Mouse (Mus musculus) neural tube, embryonic 10.5 days (tissue): ENCODE measurements around the gene Ccdc157.
"Not testable (repeated sequence)": the region's sequence is repeated elsewhere in the genome, so short reads cannot be mapped to it uniquely, and the experiment has no call there.

Experiments
- DNase-seq: peaks from one replicate; pipeline ENCODE4 v3.0.0-alpha.2; 2017; ENCODE audit warnings: low spot score; ENCODE audit errors: extremely low spot score

Ccdc157 gene

DNA sequence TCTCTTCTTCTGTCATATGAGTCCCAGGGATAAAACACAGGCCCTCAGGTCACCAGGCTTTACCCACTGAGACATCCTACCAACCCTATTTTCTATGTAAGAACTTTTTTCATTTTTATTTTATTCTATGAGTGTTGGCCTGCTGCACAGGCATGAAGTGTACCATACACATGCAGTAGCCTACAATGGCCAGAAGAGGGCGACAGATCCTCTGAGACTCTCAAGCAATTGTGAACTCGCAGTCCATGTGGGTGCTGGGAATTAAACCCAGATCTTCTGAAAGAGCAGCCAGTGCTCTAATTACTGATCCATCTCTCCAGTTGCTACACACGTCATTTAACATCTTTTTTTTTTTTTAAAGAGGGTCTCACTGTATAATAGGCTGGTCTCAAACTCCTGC lies 26.6 kb downstream of the Ccdc157 start:
- DNase-seq: no peak

DNA sequence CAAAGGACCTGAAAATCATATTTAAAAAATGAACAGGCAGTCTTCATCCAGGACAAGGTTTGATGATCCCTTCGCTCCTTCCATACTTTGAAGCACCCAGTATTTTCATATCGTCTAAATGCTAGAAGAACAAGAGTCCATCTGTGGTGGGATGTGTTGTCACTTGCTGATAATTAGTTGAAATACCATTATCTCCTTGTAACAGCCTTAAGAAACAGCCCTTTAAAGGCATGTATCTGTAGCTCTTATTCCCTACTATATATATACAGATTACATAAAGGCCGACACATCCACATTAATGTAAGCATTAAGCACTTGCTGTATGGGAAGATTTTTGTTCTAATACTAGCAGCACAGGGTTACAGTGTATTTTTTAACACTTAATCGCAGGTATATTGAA lies 31.6 kb downstream of the Ccdc157 start:
- DNase-seq: not testable (repeated sequence)

DNA sequence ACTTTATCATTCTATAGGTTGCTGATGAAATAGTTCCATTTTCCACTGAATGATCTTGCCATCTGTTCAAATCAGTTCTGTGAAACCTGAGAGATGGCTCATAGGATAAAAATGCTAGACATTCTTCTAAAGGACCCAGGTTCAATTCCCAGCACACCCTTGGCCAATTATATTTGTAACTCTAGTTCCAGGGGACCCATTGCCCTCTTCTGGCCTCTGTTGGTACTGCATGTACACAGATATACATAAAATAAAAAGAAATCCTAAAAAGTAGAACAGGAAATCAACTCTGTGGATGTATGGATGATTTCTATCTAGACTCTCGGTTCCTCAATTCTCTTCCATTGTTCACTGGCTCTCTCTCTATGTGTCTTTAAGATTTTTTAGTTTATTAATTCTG lies 33.0 kb downstream of the Ccdc157 start:
- DNase-seq: no peak

DNA sequence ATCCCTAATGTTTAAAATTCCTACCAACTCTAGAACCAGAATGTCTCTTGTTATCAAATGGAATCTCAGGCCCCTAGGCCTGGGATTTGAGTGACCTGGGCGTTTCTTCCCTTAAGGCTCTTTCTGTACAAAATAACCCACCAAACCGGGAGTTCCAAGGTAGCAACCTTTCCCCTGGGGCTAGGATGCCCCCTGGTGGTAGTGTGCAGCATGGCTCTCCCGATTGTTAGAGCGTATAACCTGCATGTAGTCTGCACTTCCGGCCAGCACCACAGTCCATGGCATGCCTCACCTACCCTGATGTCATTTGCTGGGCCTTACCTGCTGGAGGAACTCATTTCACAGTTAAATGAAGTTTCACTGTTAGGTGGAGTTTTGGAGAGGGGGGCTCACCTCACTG lies 36.2 kb downstream of the Ccdc157 start:
- DNase-seq: no peak

DNA sequence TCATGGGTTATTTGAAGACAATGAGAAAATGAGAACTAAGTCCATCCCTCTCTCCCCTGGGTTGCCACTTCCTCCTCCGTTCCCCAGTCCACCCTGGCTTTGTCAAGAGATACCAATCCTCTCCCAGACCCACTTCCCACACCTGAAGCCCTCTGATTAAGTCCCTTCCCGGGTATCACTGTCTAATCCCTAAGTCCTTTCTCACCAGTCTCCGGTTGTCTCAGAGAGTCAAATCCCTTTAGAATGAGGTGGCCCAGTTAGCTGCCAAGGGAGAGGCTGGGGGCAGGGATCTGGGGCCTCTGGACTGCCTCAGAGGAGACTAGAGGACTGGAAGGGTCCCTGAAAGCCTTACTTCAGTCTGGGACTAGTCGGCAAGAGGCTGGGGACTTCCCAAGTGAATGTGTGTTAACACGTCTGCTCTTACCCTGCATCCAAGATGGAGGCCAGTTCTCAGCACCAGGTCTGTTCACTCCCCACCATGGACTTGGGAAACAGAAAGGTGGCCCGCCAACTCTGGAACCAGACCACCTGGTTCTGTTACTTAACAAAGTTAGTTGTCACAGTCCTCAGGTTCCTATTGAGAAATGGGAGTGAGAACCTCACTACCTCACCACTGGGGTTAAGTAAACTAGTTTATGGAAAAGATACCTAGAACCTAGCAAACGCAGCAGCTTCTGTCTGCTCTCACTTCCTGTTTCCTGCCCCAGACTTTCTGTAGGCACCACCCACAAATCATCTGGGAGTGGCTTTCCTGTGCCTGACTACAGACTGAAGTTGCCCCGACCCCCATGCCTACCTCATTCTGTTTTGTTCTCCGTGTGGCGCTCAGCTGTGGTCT lies 37.1 kb downstream of the Ccdc157 start, which contains the start of gene Sec14l2:
Gene Sec14l2 (minus strand): TSS at position 674 of the 838 bp plus-strand sequence.
- no peak for DNase-seq

DNA sequence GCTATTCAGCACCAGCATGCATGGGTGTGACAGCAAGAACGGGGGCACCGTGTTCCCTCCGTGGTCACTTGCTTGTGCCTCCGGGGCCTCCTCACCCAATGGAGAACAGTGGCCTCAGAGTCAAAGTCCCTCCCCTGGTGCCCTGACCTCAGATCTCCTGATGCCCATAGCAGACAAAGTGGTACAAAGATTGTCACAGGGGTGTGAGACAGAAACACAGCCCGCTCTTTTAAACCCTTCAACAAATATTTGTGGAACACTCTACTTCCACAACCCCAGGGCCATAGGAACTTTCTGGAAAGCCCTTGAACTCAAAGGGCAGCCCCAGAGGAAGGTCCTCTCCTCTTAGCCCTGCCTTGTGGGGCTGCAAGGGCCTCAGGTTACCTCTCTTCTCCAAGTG lies 37.9 kb downstream of the Ccdc157 start:
- no peak for DNase-seq

DNA sequence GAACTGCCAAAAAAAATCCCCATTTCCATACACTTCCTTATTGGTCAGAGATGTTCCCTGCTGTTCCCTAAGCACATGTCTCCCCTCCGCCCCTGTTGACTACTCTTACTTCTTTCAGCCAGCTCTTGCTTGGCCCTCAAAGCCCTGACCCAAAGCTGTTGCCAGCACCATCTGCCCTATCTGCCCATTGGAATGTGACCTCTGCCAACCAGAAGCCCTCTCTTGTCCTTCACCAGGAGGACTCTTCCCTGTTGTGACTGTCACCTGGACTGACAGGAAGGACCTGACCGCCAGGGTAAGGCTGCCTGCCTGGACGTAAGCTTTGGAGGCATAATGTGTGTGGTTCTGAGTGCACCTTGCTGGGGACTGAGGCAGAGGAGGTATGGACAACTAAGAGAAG lies 38.4 kb downstream of the Ccdc157 start:
- no peak for DNase-seq

DNA sequence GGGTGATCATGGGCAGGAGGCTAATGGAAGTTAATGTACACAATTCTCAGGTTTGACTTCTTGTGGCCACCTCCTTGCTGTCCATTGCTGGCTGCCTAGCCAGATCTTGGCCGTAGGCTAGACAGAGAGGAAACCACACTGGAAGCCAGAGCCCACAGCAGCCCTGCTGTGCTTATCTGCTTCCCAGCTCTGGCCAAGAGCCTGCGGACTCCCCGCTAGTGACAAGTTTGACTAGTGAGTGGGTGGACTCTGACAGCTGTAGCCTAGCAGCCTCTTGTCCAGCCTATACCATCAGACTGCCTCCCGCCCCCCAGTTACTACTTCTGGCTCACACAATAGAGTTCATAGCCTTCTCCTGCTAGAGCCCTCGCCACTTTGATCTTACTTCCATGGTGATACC lies 40.5 kb downstream of the Ccdc157 start:
- no peak for DNase-seq

DNA sequence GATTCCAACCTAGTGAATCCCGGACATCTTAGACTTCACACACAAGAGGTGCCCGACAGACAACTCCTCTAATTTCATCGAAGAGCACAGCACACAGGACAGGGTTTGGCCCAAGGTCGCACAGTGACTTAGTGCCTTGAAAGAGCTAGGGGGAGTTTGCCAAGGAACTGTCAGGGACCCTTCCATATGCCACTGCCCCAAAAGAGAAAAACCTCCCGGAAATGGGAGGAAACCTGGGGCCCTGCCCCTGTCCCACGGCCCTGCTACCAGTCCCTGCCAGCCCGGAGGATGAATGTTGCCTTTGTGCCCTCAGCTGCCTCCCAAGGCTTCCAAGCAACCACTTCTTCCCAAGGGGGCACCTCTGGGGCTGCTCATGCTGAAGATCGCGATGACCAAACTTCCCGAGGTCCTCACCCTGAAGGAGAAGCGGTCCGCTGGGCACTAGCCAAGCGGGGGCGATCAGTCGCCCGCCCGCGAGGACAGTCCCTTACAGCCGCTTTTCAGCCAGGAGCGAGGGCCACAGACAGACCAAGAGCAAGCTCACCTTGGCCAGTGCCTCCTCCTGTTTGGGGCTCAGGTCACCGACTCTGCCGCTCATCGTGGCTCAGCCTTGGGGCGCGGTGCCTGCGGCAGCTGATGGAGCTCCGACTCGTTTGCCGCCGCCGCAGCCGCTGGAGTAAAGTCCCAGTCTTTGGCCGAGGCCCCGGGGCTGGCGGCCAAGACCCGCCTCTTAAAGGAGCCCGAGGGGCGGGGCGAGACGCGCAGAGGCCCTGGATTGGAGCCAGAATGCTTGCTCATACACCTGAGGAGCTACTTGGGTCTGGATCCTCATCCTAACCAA lies 41.8 kb downstream of the Ccdc157 start:
- peak; percentile 68 for DNase-seq

DNA sequence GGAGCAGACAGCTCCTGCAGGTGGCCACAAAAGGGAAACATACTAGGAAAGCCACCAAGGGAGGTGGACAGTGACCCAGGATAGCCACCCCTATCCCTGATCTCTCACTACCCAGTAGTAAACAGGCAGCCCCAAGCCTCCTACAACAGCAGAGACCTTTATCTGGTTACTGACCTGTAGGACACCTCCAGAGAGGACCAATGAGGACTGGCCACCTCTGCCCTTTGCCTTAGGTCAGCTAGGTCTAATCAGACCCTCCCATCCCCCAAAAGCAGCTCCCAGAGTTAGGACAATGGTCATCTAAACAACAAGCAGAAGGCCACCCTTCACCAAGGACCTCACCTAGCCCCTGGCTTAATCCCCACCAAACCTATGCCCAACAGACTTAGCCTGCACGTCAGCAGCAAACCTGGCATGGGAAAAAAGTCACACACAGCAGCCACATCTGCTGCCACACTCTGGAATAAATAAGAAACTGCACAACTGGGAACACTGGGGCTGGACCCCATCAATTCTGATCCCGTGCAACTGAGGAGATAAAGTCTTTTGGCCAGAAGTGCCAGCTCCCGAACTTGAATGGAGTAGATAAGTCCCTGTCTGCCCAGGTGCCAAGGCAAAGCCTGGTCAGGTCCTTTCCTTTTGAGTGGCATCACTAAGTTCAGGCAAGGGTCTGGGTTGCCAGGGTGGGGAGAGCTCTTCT lies 42.6 kb downstream of the Ccdc157 start:
- DNase-seq: no peak

DNA sequence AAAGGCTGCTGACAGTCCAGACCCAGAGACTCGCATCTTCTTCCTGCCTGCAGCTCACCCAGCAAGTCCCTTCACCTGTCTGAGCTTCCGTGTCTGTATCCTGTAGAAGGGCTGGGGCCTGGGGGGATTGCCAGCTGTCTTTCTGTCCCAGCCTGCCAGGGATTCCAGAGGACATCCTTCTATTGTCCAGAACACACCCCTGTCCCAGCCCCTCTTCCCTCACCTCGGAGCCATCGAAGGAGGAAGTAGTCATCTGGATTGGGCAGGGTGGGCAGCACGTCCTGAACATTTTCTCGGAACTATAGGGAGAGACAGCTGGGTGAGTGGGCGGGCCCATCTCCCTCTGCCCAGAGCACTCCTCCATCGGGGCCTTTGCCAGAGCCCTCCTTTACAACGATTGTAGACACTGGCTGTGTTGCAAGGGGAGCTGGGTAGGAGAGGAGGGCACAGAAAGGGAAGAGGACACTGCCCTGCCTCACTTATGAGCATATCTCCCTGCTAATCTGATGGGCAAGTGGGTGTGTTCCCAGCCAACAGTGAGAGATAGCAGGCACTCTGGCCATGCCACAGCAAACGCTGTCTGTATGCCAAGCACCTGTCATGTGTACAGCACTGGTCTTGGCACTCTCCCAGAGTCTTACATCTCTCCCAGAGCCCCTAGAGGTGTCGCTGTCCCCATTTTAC lies 43.5 kb downstream of the Ccdc157 start:
- DNase-seq: no peak

DNA sequence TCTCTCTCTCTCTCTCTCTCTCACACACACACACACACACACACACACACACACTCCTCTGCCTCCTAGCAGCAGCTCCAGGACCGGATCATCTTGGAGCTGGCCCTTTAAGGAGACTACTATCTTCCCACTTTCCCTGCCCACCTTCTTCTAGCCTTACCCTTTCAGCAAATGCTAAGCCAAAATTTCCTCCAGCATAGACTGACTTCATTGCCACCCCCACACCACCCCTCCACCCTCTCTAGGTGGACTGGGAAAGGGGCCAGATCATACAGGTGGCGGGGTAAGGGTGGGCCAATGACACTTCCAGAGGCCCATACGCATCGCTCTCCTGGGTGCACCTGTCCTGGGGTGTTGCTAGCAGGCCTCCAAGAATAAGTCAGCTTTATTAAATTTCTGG lies 44.7 kb downstream of the Ccdc157 start:
- no peak for DNase-seq

DNA sequence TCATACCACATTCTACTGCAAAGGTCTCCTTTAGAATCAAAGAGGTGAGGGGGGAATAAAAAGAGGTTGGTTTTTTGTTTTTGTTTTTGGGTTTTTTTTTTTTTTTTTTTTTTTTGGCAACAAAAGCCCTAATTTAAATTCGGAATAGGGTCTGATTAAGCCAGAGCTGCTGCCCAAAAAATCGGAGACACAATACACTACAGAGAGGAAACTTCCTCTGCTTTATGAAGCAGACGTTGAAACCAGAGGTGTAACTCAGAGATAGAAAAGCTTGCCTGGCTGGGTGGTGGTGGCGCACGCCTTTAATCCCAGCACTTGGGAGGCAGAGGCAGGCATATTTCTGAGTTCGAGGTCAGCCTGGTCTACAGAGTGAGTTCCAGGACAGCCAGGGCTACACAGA lies 45.6 kb downstream of the Ccdc157 start:
- not testable (repeated sequence) for DNase-seq

DNA sequence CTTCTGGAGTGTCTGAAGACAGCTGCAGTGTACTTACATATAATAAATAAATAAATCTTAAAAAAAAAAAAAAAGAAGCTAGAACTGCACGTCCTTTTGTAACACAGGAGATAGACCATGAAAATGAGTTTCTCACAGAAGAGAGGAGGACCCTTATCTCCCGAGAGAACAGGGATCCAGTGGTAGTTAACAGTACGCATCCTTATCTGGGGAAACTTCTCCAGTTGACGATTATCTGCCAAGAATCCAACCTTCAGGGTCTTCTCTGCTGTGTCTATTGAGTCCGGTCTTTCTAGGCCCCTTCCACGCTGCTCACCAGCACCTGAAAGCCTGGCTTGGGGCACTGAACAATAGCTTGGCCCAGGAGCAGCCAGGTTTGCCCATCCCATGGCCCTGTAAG lies 46.1 kb downstream of the Ccdc157 start:
- DNase-seq: no peak

DNA sequence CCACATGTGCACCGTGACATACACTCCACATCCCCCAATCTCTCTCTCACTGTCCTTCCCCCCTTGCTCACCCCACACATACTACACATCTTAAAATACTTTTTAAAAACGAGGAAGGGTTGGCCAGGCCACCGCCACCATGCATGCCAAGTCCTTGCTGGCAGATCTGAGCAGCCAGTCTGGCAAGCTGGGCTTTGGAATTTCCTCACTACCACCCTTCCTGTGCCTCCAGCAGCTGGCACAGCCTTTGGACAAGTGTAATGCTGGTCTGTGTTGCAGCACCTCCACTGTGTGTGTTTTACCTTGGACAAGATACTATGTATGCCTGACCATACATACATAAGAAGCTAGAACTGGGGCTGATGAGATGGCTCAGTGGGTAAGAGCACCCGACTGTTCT lies 46.6 kb downstream of the Ccdc157 start:
- DNase-seq: no peak

DNA sequence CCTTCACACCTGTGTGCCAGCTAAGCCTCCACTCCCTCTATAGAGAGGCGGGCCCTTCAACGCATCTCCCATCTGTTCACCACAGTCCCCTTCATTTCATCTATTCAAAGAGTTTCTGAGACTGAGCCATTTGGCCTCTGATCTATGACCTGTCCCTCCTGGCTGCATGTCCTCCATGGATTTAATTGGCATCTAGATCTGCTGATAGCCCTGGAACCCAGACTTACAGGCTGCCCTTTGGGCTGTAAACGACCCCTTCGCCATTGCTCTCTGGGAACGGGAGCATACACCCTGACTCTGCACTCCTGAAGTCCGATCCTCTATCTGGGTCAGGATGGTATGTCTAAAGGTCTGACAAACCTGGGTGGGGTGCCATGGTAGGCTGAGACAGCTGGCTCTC lies 47.2 kb downstream of the Ccdc157 start:
- DNase-seq: no peak

DNA sequence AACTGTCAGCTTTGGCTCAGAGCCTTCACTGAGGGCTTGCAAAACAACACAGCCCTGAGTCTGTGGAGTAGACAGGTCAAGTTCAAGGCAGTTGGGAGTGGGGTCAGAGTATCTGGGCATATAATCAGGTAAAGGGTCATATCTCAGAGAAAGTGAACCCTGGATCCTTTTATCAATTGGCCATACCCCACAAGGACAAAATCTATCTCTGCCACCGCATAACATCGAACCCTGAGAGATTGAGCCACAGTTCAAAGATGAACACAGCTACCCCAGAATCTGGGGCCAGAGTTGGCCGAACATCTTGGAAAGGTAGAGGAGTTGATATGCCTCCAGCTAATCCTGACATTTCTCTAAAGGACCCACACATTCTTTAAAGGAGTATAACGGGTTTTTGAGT lies 48.1 kb downstream of the Ccdc157 start:
- no peak for DNase-seq

DNA sequence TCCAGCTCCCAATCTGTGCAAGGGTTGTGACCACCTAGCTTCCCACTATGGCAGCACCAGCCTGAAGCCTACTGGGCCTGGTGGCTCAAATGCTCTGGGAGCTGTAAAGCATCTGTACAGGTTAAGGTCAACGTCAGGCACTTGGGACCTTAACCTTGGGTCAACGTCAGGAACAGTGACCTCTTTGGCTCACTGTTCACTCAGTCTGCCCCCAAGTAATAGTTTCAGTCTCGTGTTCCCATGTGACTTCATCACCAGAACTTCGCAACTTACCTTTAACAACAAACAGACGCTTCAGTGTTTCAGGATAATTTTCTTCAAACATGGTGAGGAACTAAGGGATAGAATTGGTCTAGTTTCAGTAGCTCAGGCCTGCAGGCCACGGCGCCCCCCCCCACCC lies 51.4 kb downstream of the Ccdc157 start:
- no peak for DNase-seq

DNA sequence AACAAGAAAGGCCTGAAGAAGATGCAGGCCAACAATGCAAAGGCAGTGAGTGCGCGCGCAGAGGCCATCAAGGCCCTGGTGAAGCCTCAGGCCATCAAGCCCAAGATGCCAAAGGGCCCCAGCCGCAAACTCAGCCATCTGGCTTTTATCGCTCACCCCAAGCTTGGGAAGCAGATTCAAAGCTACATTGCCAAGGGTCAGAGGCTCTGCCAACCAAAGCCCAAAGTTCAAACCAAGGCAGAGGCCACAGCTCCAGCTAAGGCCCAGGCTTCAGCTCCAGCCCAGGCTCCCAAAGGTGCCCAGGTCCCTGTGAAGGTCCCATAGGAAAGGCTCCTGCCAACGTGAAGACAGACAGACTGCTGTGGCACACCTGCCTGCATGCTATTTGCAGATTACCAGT lies 52.2 kb downstream of the Ccdc157 start:
- DNase-seq: not testable (repeated sequence)

DNA sequence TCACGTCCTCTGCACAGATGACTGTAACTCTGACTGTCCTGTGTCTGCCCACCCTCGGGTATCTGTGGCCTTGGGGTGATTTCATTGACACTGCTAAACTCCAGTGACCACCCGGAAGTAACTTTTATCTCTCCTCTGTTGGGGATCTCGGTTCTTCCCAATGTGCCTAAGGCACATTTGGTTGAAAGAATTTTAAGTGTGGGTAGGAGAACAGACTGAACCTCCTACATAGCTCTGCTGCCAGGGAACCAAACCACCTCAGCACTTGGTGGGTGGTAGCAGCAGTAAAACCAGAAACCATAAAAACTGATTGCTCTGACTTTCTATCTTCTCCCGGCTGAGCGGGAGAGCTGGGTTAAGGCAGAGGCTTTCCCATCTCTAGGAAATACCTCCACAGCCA lies 54.6 kb downstream of the Ccdc157 start:
- no peak for DNase-seq

DNA sequence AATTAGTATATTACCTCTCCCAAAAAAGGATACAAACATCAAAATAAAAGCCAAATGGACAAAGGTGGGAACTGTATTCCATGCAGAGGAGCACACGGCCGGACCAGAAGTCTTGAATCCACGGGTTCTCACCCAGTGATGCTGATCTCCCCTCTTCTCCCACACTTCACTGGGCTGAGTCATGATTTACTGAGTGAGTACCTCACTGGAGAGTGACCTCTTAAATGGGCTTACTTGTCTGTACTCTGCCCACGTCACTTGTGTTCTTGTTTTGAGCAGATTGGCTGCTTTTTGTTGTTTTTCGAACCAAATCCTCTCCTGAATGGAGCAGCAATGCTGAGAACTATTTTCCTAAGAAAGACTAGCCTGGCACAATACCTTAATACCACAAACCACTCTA lies 55.1 kb downstream of the Ccdc157 start:
- no peak for DNase-seq
